Mouse (Mus musculus) embryonic fibroblast, embryonic 13.5 days (primary cell): ENCODE results near the gene Cpt1c.

Source experiments
- CTCF ChIP-seq: IDR thresholded peaks from 2 replicates; pipeline ENCODE4 v1.5.1; 2011; ENCODE audit warnings: mild to moderate bottlenecking, control low read depth, low read length, moderate library complexity, borderline replicate concordance; ENCODE audit not compliant: insufficient read depth
- POLR2A ChIP-seq: IDR thresholded peaks from 2 replicates; pipeline ENCODE4 v1.6.1; 2011; ENCODE audit warnings: low read depth, mild to moderate bottlenecking, control low read depth, low read length, moderate library complexity

DNA sequence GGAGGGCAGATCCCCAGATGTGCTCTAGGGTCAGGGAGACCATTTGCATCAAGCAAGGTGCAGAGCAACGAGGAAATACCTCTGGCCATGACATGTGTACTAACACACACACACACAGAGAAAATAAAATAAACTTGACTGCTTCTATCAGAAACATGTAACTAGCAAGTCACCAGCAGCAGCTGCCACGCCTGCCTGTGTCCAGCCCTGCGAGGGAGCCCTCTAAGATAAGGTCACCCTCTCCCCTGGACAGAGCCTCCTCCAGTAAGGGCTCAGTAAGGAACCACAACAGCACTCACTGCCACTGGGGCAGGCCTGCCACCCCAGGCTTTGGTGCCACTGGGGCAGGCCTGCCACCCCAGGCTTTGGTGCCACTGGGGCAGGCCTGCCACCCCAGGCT lies 56.4 kb downstream of the Cpt1c start:
- TF ChIP-seq POLR2A (no peak), CTCF (no peak)
